Mouse (Mus musculus): ENCODE measurements around the gene Tnfsf14.

The Tnfsf14 gene

DNA sequence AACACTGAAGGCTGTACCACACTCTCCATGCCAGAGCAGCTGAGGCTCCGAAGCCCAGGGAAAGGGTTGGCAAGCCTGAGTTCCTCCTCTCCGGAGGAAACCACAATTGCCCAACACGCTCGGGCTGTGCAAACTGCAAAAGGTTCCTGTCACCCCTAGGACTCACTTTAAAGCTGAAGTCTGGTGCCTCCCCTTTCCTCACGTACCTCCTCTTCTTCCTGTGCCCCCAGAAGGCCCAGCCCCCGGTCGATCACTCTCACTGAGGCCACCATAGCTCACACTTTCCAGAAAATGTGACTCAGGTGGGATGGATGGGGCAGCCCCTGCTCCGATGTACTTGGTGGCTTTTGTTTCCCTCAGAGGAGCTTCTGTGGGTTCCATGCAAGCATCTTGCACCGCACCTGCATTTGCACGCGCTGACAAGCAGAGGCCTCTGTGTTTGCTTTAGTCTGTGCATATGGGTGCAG lies at the start of gene Tnfsf14:
Gene Tnfsf14, minus strand, starts transcription at position 137 of the 467 bp plus-strand sequence.
- DNase-seq (ENCODE audit: low read depth, low spot score): peak; percentile 76

DNA sequence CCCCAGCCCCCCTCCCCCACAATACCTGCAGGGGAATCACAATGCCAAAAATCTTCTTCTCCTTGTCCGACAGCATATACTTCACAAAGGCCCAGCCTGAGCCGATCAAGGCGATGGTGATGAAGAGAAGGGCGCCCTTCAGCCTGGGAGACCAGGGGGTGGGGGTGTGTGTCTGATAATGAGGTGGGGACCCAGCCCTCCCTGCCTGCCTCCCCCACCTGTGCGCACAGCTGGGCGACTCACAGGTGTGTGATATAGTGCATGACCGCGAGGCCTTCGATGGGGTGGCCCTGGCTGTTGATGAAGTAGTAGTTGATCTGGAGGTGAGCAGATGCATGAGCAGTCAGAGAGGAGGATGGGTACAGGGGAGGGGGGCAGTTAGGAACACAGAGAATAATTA lies 43.2 kb upstream of the Tnfsf14 start:
- no peak for DNase-seq (ENCODE audit: low read depth, low spot score)

DNA sequence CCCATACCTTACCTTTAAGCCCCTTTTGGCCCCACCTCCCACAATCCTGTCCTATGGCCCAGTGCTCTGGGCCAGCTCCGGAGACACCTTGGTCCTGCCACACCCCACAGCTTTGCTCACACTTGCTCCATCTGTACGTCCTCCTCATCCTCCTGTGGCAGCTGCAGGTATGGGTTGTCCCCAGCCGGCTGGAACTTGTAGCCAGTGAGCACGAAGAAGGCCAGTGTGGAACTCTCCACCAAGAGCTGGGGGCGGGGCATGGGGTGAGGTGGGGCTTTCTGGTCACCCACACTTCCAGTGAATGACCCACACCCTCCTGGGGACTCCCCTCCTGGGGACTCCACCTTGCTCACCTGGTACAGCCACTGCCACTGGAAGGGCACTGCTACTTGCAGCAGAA lies 41.8 kb upstream of the Tnfsf14 start:
- no peak for DNase-seq (ENCODE audit: low read depth, low spot score)

DNA sequence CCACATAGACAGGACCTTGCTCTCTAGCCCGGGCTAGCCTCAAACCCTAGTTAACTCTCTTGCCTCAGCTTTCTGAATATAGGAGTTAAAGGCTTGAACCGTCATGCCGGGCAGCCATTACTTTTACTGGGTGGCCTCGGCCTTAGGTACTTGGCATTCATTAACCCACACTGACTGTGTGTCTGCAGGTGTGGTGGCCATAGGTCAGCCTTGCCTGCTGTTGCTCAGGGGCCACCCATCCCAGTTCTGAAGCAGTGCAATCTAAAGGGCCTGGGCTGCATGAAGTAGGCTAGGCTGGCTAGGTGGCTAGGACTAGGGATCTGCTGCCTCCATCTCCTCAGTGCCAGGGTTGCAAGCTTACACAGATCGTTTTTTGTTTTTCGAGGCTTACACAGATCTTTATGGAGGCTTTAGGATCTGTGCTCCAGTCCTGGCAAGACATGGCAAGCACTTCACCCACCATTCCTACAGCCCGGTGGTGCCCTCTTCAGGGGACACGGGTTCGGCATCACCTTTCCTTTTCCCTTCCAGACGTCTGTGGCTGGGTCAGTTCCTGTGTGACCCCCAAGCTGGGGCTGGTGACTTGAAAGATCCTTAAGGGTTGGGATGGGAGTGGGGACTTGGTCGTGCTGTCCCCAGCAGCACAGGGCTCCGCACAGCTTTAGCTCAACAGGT lies 40.4 kb upstream of the Tnfsf14 start:
- DNase-seq (ENCODE audit: low read depth, low spot score): no peak

DNA sequence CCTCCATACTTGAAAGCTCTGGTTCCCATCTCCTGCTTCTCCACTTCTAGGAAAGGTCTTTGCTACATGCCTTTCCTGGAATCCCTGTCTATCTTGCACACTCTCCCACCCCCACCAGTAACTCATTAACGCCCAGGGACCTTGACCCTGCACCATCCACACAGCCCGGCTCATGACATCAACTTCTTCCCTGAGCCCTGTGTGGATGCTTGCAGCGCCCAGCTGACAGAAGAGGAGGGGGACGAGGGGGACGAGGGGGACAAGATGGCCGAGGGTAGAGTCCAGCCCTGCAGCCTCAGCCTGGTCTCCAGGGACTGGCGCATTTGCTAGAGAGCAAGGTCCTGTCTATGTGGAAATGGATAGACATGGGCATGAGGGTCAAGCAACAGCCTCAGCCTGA lies 39.1 kb upstream of the Tnfsf14 start:
- no peak for DNase-seq (ENCODE audit: low read depth, low spot score)

DNA sequence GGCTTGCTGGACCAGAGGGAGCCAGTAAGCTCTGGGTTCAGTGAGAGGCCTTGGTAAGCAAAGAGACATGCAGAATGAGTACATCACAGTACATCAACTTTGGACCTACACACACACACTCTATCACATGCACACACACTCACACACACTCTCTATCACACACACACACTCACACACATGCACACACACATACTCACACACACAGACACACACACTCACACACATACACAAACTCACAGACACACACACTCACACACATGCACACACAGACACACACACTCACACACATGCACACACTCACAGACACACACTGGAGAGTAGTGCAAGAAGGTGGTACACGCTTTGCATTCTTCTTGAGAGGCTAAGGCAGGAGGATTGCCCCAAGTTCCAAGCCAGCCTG lies 38.2 kb upstream of the Tnfsf14 start:
- no peak for DNase-seq (ENCODE audit: low read depth, low spot score)

DNA sequence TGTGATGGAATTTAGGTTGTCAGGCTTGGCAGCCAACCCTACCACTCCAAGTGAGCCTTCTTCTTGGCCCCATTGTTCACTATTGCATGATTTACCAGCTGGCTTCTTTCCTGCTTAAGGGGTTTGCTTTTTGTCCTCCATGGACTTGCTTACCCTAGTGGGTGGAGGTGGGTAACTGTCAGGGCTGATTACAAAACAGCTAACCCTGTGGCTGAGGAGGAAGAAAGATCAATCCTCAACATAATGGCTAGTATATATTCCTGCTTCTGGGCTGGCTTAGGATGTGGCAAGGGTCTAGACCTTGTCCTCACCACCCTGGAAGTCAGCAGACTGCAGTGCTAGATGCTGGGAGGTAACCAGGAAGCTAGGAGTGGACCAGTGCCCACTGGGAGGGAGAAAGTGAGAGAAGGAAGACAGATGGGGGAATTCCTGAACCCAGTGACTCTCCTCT lies 37.4 kb upstream of the Tnfsf14 start:
- no peak for DNase-seq (ENCODE audit: low read depth, low spot score)

DNA sequence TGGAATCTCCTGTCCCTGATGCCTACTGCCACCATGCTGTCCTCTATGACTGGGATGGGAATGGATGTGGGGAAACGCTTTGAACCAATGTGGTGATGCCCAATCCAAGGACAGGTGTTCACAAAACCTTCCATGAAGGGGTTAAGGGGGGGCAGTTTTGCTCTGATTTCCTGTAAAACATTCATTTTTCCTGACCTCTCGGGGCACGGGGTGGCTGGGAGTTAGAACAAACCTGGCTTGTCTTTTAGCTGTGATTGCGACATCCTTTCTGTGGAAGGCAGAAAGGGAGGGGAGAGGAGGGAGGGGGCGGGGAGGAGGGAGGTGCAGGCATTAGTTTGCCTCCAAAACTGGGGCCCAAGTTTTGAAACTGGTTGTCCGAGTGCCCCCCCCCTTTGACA lies 36.8 kb upstream of the Tnfsf14 start:
- DNase-seq (ENCODE audit: low read depth, low spot score): no peak

DNA sequence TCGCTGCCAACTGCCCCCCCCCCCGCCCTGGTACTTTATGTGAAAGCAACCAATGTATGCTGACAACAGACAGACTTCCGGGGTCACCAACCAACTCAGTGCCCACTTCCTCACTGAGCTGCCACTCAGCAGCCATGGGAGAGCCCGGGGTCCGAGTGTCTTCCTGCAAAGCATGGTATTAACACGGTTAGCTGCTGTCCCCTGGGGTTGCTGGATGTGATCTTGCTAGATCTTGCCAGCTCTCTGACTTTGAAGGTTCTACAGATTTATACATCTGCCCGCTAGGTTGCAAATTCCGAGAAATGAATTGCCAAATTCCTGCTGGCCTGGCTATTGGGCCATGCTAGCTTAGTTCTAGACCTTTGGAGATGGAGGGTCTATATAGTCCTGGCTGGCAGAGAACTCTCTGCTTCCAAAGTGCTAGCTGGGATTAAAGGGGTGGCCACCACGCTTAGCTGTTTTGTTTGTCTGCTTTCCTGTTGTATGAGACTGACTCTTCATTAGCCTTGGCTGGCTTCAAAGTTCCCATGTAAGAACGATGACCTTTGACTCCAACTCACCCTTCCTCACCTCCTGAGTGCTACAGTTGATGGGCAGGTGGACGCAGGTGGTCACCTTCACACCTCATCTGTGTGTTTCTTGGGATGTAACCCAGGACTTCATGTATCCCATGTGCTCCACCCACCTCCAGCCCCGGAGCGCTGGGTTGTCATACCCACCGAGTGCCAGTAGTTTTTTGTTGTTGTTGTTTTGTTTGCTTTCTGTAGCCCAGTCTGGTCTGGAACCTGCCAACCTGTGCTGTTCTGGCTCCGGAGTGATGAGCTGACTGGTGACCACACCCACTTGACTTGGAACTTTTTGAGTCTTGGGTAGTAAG lies 36.1 kb upstream of the Tnfsf14 start:
- no peak for DNase-seq (ENCODE audit: low read depth, low spot score)

DNA sequence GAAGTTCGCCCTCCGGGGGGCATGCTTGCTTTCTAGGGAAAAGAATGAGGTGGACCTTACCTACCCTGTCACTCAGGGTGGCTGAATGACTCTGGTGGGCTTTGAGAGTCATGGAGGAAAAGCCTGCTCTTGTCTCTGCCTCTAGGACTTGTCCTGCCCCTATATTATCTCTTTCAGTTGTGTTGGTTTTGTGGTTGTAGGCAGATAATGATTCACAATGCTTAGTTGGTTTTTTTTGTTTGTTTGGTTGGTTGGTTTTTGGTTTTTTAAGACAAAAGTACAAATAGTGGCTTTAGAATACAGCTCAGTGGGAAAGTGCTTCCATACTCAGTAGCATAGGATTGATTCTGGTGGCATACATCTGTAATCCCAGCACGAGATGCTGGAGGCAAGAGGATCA lies 34.9 kb upstream of the Tnfsf14 start:
- DNase-seq (ENCODE audit: low read depth, low spot score): no peak

DNA sequence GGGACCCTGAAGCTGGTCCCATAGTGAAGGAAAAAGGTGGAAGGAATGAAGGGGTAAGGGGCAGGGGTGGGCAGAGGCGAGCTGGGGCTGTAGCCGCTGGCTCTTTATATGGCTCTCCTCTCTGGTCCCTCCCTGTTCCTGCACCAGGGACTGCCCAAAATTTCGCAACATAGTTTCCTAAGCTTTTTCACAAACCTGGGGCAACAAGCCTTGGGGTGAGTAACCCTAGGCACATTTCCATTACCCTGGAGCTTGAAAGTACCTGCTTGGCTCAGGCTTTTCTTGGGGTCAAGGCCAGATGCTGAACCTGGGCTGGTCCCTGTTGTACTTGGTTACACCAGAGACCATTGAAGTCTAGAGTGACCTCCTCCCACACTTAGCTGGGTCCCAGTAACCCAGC lies 34.0 kb upstream of the Tnfsf14 start, which contains the start of gene C3:
Gene C3, minus strand, starts transcription at position 123 of the 400 bp plus-strand sequence.
- no peak for DNase-seq (ENCODE audit: low read depth, low spot score)

DNA sequence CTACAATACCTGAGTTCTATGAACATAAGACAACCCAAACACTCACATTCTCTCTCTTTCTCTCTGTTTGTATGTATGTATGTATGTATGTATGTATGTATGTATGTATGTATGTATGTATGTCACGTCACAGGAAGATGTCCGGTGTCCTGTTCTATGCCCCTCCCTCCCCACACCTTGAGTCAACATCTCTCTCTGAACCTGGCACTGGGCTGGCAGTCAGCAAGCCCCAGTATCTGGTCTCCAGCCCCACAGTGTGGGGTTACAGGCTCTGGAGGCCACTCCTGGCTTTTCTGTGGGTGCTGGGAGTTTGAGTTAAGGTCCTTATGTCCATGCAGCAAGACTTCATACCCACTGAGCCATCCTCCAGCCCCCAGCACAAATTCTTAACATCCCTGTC lies 33.5 kb upstream of the Tnfsf14 start:
- DNase-seq (ENCODE audit: low read depth, low spot score): no peak

DNA sequence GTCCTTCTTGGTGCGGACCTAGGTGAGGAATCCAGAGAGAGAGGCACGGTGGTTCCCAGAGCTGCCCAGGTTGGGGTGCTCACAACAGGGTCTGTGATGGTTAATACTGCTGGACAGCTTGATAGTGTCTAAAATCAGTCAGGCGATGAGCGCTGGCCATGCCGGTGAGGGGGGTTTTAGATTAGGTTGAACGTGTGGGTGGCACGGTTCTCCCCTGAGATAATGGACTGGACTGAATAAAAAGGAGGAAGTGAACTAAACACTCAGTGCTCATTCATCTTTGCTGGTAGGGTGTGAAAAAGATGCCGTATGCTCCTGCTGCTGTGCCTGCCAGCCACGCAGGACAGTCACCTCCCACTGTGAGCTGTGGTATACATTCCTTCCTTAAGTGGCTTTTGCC lies 29.3 kb upstream of the Tnfsf14 start:
- no peak for DNase-seq (ENCODE audit: low read depth, low spot score)

DNA sequence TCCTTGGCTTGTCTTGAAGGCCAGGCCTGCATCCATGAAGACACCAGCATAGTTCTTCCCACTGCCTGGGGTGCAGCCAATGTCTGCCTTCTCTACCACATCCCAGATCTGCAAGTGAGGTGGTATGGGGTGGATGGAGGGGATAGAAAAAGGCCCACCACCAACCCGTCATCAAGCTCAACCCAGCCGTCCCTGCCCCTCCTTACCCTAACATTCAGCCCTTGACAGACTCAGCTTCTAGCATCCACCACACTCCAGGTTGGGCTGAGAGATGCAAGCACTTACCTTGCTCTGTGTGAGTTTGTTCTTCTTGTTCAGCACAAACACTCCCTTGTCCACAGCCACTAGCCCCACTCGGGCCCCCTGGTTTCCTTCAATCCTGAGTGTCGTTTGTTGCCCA lies 27.9 kb upstream of the Tnfsf14 start:
- no peak for DNase-seq (ENCODE audit: low read depth, low spot score)

DNA sequence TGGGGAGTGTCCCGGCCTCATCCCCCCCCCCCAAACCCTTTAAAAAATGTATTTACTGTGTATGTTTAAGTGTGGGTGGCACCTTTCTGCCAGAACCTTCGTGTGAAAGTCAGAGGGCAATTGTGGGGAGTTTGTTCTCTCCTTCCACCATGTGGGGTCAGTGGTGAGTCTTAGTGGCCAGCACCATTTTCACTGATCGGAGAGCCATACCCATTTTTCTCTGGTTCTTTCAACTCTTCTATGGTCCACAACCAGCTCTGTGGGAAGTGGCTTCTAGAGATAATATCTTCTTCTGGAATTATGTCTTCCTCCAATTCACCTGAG lies 25.9 kb upstream of the Tnfsf14 start:
- DNase-seq (ENCODE audit: low read depth, low spot score): peak; percentile 61

DNA sequence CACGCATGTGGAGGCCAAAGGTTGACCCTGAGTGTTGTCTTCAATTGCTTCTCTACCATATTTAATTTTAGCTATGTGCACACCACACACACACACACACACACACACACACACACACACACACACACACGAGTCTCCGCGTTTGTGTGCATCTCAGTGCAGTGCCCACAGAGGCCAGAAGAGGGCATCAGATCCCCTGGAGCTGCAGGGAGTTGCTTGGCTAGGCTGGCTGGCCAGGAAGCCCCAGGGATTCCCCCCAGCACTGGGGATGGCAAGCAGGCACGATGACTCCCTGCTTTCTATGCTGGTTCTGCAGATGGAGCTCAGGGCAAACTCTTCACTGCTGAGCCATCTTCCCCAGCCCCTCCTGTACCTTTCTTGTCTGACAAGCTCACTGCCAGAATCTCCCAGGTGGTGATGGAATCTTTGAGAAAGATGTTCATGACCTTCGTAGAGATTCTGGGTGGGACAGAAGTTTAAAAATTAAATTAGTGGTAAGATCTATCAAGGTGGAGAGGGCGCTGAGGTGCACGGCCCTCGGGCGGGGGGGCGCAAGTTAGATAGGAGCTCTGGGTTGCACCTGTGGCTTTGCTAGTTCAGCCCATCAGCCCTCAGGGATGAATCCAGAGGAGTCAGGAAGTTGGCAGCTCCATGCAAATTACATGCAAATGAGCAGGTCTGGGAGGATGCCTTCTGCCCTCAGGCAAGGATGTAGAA lies 25.3 kb upstream of the Tnfsf14 start:
- DNase-seq (ENCODE audit: low read depth, low spot score): peak; percentile 80

DNA sequence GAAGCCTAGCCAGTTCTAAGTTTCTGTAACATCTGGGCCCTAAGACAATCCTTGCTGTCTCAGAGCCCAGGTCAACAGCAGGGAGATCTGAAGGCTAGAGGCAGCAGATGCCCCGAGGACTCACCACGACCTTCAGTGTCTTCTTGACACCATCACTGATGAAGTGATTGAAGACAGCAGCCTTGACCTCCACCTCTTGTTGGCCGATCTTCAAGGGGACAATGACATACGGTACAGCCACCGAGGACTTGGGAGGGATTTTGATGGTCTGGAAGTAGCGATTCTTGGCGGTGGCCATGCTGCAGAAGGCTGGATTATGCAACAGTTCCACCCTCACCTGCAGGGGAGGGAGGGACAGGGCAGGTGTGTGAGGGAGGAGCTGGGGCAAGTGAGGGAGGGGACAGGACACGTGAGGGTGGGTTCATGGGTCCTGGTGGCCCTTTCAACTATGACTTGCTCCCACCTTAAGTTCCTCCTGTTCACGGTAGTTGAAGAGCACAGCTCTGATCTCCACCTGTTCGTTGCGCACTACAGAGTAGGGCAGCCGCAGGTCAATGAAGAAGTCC lies 24.4 kb upstream of the Tnfsf14 start:
- no peak for DNase-seq (ENCODE audit: low read depth, low spot score)

DNA sequence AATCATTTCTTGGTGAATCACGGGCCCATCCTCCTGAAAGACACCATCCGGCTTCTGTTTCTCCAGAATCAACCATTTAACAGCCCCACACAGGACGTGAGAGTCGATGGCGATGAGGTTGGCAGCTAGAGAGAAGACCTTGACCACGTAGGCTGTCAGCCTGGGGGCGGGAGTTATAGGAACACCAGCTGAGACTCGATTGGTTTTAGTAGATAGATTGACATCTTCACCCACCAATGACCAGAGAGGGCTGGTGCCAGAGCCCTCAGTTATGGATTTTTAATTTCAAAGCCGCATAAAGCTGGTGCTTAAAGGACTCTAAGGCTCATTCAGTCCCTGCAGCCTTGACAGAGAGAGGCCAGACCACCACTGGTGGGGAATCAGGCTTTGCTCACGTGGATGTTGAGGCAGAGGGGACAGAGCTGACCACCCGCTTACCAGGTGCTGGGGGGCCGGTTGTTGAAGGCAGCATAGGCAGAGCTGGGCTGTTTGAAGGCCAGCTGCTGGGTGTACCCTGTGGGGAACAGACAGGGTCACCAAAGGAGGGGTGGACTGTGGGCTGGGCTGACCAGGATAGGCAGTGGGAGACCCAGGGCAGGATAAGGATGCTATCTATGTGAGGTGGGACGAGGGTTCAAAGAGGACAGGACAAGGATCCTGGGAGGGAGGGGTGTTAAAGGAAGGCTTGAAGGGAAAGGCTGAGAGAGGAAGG lies 20.9 kb upstream of the Tnfsf14 start:
- peak; percentile 32 for DNase-seq (ENCODE audit: low read depth, low spot score)

DNA sequence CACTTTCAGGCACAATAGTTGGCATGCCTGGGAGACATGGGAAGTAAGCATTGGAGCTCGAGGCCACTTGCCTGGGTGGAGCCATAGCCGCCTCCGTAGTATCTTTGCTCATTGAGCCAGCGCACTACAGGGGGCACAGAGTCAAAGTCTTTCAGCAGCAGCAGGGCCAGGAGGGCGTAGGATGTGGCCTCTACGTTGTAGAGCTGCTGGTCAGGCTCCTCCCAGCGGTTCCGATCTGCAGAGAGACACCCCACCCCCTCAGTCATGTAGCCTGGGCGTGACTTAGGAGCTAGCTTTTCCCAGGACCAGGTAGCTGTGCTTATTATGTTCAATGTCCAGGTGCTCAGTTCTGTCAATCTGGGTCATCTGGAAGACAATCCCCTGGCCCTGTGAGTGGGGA lies 17.5 kb upstream of the Tnfsf14 start:
- DNase-seq (ENCODE audit: low read depth, low spot score): no peak

DNA sequence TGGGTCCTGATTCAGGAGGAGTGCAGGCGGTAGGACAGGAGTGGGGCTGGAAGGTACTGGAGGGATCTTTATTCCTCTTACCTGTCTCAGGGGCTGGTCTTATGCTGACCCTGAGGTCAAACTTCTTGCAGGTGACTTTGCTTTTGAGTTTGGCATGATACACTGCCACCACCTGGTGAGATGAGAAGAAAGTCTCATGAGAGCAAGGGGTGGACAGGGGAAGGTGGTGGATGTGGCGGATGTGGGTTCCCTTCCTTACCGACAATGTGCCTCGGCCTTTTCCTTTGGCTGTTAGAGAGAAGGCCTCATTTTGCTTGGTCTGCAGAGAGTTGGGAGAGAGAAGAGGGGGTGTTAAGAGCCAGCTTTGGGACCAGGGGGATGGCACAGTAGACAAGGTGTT lies 15.4 kb upstream of the Tnfsf14 start:
- peak; percentile 62 for DNase-seq (ENCODE audit: low read depth, low spot score)

DNA sequence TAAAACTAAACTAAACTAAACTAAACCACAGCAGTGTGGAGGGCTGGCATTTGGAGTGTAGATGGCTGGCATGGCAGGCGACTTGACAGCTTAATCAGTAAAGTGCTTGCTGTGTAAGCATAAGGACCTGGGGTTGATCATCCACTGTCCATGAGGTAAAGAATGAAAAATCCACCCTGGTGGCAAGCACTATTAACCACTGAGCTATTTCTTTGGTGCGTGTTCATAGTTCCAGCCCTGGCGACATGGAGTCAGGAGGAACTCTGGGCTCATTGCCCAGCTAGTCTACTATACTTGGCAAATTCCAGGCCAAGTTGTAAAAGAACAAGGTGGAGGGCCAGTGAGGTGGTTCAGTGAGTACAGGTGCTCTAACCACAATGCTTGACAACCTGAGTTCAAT lies 14.0 kb upstream of the Tnfsf14 start:
- DNase-seq (ENCODE audit: low read depth, low spot score): no peak

Measured in CD4-positive helper T cell, adult 2 months (primary cell).